Mouse (Mus musculus) heart, postnatal 0 days (tissue): Measurements from ENCODE around the gene Fbxl13.

ENCODE experiments used
- CTCF ChIP-seq: IDR thresholded peaks from 2 replicates; pipeline ENCODE4 v1.5.1; 2016; ENCODE audit warnings: antibody characterized with exemption, control low read depth, low read depth
- EP300 ChIP-seq: IDR thresholded peaks from 2 replicates; pipeline ENCODE4 v1.6.1; 2016; ENCODE audit warnings: antibody characterized with exemption, low read depth

DNA sequence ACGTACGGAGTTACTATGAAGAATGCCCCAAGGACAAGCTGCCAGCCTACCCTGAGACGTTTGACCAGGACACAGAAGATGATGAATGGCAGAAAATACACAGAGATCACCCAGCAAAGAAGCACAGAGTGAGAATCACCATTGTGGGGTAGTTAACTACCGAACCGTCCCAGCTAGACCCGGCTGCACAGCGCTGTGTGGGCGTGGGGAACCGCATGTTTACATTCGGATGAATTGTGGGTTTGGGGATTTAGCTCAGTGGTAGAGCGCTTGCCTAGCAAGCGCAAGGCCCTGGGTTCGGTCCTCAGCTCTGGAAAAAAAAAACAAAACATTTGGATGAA lies 70.3 kb downstream of the Fbxl13 start:
- no peak for TF ChIP-seq CTCF
- no peak for TF ChIP-seq EP300
